Mouse (Mus musculus) midbrain, postnatal 0 days (tissue): ENCODE data around the gene Ccdc66. TPM values are rescaled to one million over a fixed set of nuclear protein-coding genes. Genes with fewer than 3 reads are reported as not detected.

ENCODE experiments used
- ATAC-seq: fragments of 200-750 bp; cut with Nextera tagmentation; 2 replicates; pipeline ENCODE4 v1.8.0; 2017; ENCODE audit warnings: moderate number of reproducible peaks, mild to moderate bottlenecking, moderate TSS enrichment, moderate library complexity; ENCODE audit not compliant: low FRiP score
- DNase-seq: peaks from one replicate; pipeline ENCODE4 v3.0.0-alpha.2; 2015; ENCODE audit warnings: low spot score
- H3K27ac ChIP-seq: fragments of 300-500 bp; sonication (generic); 2 replicates; pipeline ENCODE4 v1.5.1; 2014; ENCODE audit warnings: low read depth, mild to moderate bottlenecking, low read length, mixed read lengths
- H3K27me3 ChIP-seq: fragments of 300-500 bp; sonication (generic); 2 replicates; pipeline ENCODE4 v1.6.1; 2014; ENCODE audit warnings: low read length, control low read depth, mixed read lengths; ENCODE audit not compliant: insufficient read depth
- H3K36me3 ChIP-seq: fragments of 300-500 bp; sonication (generic); 2 replicates; pipeline ENCODE4 v1.6.1; 2014; ENCODE audit warnings: low read length, control low read depth, mixed read lengths; ENCODE audit not compliant: insufficient read depth
- H3K4me1 ChIP-seq: fragments of 300-500 bp; sonication (generic); 2 replicates; pipeline ENCODE4 v1.6.1; 2014; ENCODE audit warnings: mild to moderate bottlenecking, control low read depth, antibody characterized with exemption, low read length, mixed read lengths; ENCODE audit not compliant: insufficient read depth
- H3K4me2 ChIP-seq: fragments of 300-500 bp; sonication (generic); 2 replicates; pipeline ENCODE4 v1.6.1; 2014; ENCODE audit warnings: low read depth, mild to moderate bottlenecking, low read length, mixed read lengths; ENCODE audit not compliant: poor library complexity, severe bottlenecking
- H3K4me3 ChIP-seq: fragments of 300-500 bp; sonication (generic); 2 replicates; pipeline ENCODE4 v1.5.1; 2014; ENCODE audit warnings: low read depth, mild to moderate bottlenecking, low read length, moderate library complexity
- H3K9ac ChIP-seq: fragments of 300-500 bp; sonication (generic); replicated peaks from 2 replicates; pipeline ENCODE4 v1.6.1; 2014; ENCODE audit warnings: mild to moderate bottlenecking, low read length, moderate library complexity, mixed read lengths; ENCODE audit not compliant: poor library complexity, severe bottlenecking
- H3K9me3 ChIP-seq: fragments of 300-500 bp; sonication (generic); 2 replicates; pipeline ENCODE4 v1.6.1; 2016; ENCODE audit warnings: low read length, control low read depth
- CTCF ChIP-seq: IDR thresholded peaks from 2 replicates; pipeline ENCODE4 v1.5.1; 2016; ENCODE audit warnings: antibody characterized with exemption, mild to moderate bottlenecking
- WGBS: fragments of 180-500 bp; shearing (Covaris S2); extraction: QIAGEN DNeasy Blood & Tissue Kit; methylation state at CpG from one replicate; pipeline ENCODE4 v1.1.7; 2014; 5-methylcytosine and 5-hydroxymethylcytosine counted together
- polyA plus RNA-seq: library from polyadenylated mRNA; unstranded; fragments of >200 nt; fragmentation: Nextera tagmentation; extraction: Ambion mirVana; gene quantifications from 2 replicates; pipeline ENCODE4 v1.2.1, GENCODE M21; 2015
- total RNA-seq: library from RNA; depleted of rRNA; stranded (reverse); fragments of >200 nt; gene quantifications from 2 replicates; pipeline ENCODE4 v1.2.3, GENCODE M21; 2014; rRNA removed

The Ccdc66 gene
- total and polyA plus RNA-seq, 2 experiments from 2014 or later = 3.6 to 6.1 TPM

GRCm38 (mm10) chr14:27436116-27436515 is 72.1 kb downstream of the Ccdc66 start:
- Histone ChIP-seq H3K9me3 (no peaks in the 10 kb centered on the region), H3K4me2 (no peak overlapping the region), H3K9ac (no peak overlapping the region), H3K27me3 (no peaks in the 10 kb centered on the region), H3K4me1 (no peaks in the 10 kb centered on the region), H3K4me3 (no peak overlapping the region), H3K27ac (no peak overlapping the region), H3K36me3 (0 out of 2 replicates have a peak, but pooled peaks cover 3% of the 10 kb centered on the region)
- DNase-seq = no peak
- WGBS = 91% methylated on average over 1 of the region's 1 CpGs
- TF ChIP-seq CTCF = no peak
- no peak for ATAC-seq

- Histone ChIP-seq H3K4me1 (no peaks in the 10 kb centered on the region), H3K36me3 (no peaks in the 10 kb centered on the region), H3K4me3 (no peak overlapping the region), H3K4me2 (no peak overlapping the region), H3K27me3 (no peaks in the 10 kb centered on the region), H3K27ac (no peak overlapping the region), H3K9ac (no peak overlapping the region), H3K9me3 (no peaks in the 10 kb centered on the region)
- WGBS = 99% methylated on average over 2 of the region's 2 CpGs
- no peak for TF ChIP-seq CTCF
- DNase-seq = no peak
- no peak for ATAC-seq
These were observed 76.2 kb downstream of the Ccdc66 start for GRCm38 (mm10) chr14:27432064-27432463.

Other genes with a start within 250 kb of the Ccdc66 start
- gene Fam208a, start 79.6 kb downstream of the Ccdc66 start, total RNA-seq = 32.9 and 45.7 TPM in 2 replicates
- gene Fam208a, start 79.6 kb downstream of the Ccdc66 start, polyA plus RNA-seq = 7.0 and 10.0 TPM in 2 replicates
- gene Erc2, start 114.0 kb upstream of the Ccdc66 start, total RNA-seq = 94.0 and 128 TPM in 2 replicates
- gene Erc2, start 114.0 kb upstream of the Ccdc66 start, polyA plus RNA-seq = 100 and 119 TPM in 2 replicates